Mouse (Mus musculus): ENCODE results near the gene Kifap3. TPM values are rescaled to one million over a fixed set of nuclear protein-coding genes. Genes with fewer than 3 reads are reported as not detected.

Gene Kifap3
- total RNA-seq, 1 experiment from 2014 or later: 12.6 TPM

GRCm38 (mm10) chr1:163953396-163953795, 174.0 kb downstream of the Kifap3 start:
- no peak for ATAC-seq (replicated peaks; ENCODE audit: low read depth, poor library complexity, severe bottlenecking)

GRCm38 (mm10) chr1:163958036-163958435, 178.7 kb downstream of the Kifap3 start:
- ATAC-seq (replicated peaks; ENCODE audit: low read depth, poor library complexity, severe bottlenecking): no peak

- peak; percentile 81 for ATAC-seq (replicated peaks; ENCODE audit: low read depth, poor library complexity, severe bottlenecking)
Observed at GRCm38 (mm10) chr1:163964008-163964689, 184.8 kb downstream of the Kifap3 start.

Other genes starting within 250 kb of the Kifap3 start
- gene Mettl11b, start 54.4 kb upstream of the Kifap3 start, total RNA-seq (2017): not detected in 2 replicates
- 12.9 and 26.4 TPM in 2 replicates for gene Scyl3, start 149.5 kb downstream of the Kifap3 start, total RNA-seq (2017)
- 24.4 and 26.8 TPM in 2 replicates for gene BC055324, start 215.2 kb downstream of the Kifap3 start, total RNA-seq (2017)
- 13.9 and 22.5 TPM in 2 replicates for gene Mettl18, start 215.3 kb downstream of the Kifap3 start, total RNA-seq (2017)